Mouse (Mus musculus) neural tube, postnatal 0 days (tissue): Measurements from ENCODE around the gene Rufy2. TPM values are rescaled to one million over a fixed set of nuclear protein-coding genes. Genes with fewer than 3 reads are reported as not detected.

ENCODE experiments used
- polyA plus RNA-seq: library from polyadenylated mRNA; unstranded; fragments of >200 nt; fragmentation: Nextera tagmentation; extraction: Ambion mirVana; gene quantifications from 2 replicates; pipeline ENCODE4 v1.2.1, GENCODE M21; 2015

Rufy2 gene
- polyA plus RNA-seq: 62.1 and 64.2 TPM in 2 replicates

GRCm38 (mm10) chr10:62980039-62980954 is at the start of gene Rufy2:
Rufy2 (plus strand) TSS chr10:62980223.

GRCm38 (mm10) chr10:62946738-62947471 is 33.1 kb upstream of the Rufy2 start, which contains the start of gene Dna2:
Dna2 (plus strand) TSS chr10:62947026.

DNA sequence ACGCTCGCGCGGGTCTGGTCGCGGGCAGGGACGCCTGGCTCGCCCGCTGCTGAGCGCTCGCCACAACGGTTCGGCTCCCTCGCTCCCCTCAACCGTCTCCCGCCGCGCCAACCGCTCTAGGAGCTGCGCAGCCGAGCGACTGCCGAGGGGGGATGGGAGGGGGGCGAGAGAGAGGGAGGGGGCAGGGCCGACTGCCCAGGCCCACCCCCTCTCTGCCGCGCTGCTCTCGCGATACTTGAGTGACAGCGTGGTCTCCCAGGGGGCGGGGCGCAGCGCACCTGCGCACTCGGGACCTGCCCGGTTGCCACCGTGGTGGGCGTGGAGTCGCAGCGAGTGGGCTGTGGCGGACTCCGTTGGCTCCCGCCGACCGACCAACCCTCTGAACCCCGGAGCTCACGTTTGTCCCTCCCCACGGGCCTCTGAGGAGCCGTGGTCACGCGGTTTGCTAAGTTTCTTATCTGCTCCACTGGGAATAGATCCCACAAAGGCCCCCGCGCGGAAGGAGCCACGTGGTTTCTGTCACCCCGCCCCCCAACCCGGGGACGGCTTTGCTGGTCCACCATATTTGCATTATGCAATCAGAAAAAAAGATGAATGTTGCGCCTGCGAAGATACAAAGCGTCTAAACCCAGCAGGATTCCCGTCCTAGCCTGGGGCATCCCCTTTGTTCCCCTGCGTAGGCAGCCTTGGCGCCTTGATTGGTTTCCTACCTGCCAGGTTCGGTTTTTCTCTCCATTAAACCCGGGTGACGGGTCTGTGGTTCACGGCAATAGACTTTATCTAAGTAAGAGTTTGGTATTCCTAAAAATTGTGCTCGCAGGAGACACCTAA is 43.9 kb downstream of the Rufy2 start, which contains the start of the genes Hnrnph3 and Pbld2:
Hnrnph3 (minus strand) TSS at position 469 of the 831 bp plus-strand sequence.
Pbld2 (plus strand) TSS at position 567 of the 831 bp plus-strand sequence.

GRCm38 (mm10) chr10:63059862-63060261 is 79.8 kb downstream of the Rufy2 start, which contains the start of gene Pbld1:
Pbld1 (plus strand) TSS chr10:63060162.

Other genes starting within 250 kb of the Rufy2 start
- 58.2 and 63.9 TPM in 2 replicates for gene Ccar1, start 187.9 kb upstream of the Rufy2 start, polyA plus RNA-seq
- gene Tet1, start 71.2 kb upstream of the Rufy2 start, polyA plus RNA-seq: 34.6 and 41.2 TPM in 2 replicates
- 15.2 and 15.3 TPM in 2 replicates for gene Slc25a16, start 59.6 kb upstream of the Rufy2 start, polyA plus RNA-seq
- 3.0 and 4.4 TPM in 2 replicates for gene Dna2, start 33.2 kb upstream of the Rufy2 start, polyA plus RNA-seq
- gene Hnrnph3, start 44.0 kb downstream of the Rufy2 start, polyA plus RNA-seq: 61.6 and 68.6 TPM in 2 replicates
- 0.54 and 0.66 TPM in 2 replicates for gene Pbld2, start 44.1 kb downstream of the Rufy2 start, polyA plus RNA-seq
- gene Pbld1, start 79.9 kb downstream of the Rufy2 start, polyA plus RNA-seq: 0.61 and 0.80 TPM in 2 replicates
- gene Atoh7, start 119.4 kb downstream of the Rufy2 start, polyA plus RNA-seq: 4.4 and 4.9 TPM in 2 replicates
- 1.3 and 1.5 TPM in 2 replicates for gene Mypn, start 223.7 kb downstream of the Rufy2 start, polyA plus RNA-seq